Comparison of ENCODE assay signal across 8 mouse cellular contexts in the genomic region with DNA sequence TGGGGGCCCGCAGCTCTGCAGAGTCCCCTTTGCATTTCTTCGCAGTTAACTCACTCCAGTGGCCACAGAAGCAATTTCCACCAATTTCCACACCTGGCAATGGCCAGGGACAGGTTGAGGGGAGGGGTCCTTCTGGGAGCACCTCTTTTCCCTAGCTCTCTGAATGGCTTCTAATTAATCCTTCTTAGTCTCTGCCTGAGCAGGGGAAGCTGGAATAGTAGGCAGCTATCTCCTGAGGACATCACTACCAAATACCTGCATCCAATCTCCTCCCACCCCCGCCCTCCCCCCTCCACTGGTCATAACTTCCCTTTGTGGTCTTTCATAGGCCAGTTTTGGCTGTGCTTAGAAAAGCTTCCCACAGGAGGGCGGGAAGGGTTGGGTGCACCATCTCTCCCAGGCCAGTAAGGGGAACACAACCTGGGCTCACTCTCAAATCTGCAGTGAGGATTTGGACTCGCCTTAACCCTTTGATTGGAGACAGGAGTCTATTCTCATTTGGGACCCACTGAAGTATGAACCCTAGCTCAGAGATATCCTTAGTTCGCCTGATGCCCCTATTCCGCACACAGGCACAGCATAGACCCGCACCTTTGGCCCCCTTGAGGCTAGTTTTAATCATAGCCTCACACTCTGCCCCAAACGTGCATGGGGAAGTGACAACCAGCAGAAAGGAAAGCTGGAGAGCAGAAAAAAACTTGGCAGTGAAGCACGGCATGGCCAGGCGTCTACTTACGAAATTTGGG. TPM values are rescaled to one million over a fixed set of nuclear protein-coding genes. Genes with fewer than 3 reads are reported as not detected.
DNase-seq lines count a peak whose midpoint lies in the region; ATAC-seq and TF ChIP-seq lines count a peak whose summit lies in the region.

No protein-coding gene starts in this region.

- H3K36me3 ChIP-seq in E14TG2a.4 (ENCODE audit: insufficient read depth, low read length) = no peaks in the 10 kb centered on the region
- no peaks in the 10 kb centered on the region for H3K36me3 ChIP-seq in embryonic facial prominence, embryonic 10.5 days (replicated peaks)
- no peaks in the 10 kb centered on the region for H3K36me3 ChIP-seq in hindbrain, postnatal 0 days (ENCODE audit: insufficient read depth, low read length)

- ATAC-seq in hindbrain, postnatal 0 days = peak; percentile 48

- peak overlapping the region; percentile 76 for H3K4me2 ChIP-seq in hindbrain, postnatal 0 days (ENCODE audit: low read depth, low read length)

- TF ChIP-seq CTCF in E14TG2a.4 (conservative IDR thresholded peaks at IDR 0.05; ENCODE audit: low read length) = no peak
- peak; percentile 55 for TF ChIP-seq CTCF in hindbrain, postnatal 0 days (IDR thresholded peaks at IDR 0.05; ENCODE audit: low read depth)

- peaks cover 14% of the 10 kb centered on the region; the same call in 1 of the 2 replicates for H3K4me1 ChIP-seq in E14TG2a.4 (replicated peaks; ENCODE audit: low read depth, low read length)
- peaks cover 22% of the 10 kb centered on the region for H3K4me1 ChIP-seq in embryonic facial prominence, embryonic 10.5 days
- no peaks in the 10 kb centered on the region for H3K4me1 ChIP-seq in hindbrain, postnatal 0 days (ENCODE audit: insufficient read depth, low read length)

- 0 out of 2 replicates have a peak, but pooled peaks cover 3% of the 10 kb centered on the region for H3K9me3 ChIP-seq in E14TG2a.4 (ENCODE audit: low read length)
- H3K9me3 ChIP-seq in embryonic facial prominence, embryonic 10.5 days = no peaks in the 10 kb centered on the region
- no peaks in the 10 kb centered on the region for H3K9me3 ChIP-seq in hindbrain, postnatal 0 days (ENCODE audit: low read length)

- DNase-seq in adrenal gland, postnatal 10 days = peak; percentile 1
- DNase-seq in adrenal gland, postnatal 36 days = no peak
- DNase-seq in embryonic facial prominence, embryonic 10.5 days (ENCODE audit: low spot score) = peak; percentile 24
- peak; percentile 54 for DNase-seq in hindbrain, postnatal 0 days (ENCODE audit: low spot score)
- DNase-seq in urinary bladder, adult 2 months (ENCODE audit: low spot score) = no peak
- DNase-seq in spleen, postnatal 36 days (ENCODE audit: low spot score in 2 of 2) = no peak
- DNase-seq in urinary bladder, postnatal 36 days (ENCODE audit: low spot score in 2 of 2) = no peak

- no peak overlapping the region for H3K27ac ChIP-seq in embryonic facial prominence, embryonic 10.5 days (replicated peaks)
- H3K27ac ChIP-seq in hindbrain, postnatal 0 days = peak overlapping the region; percentile 92; the same call in 1 of the 2 replicates

- H3K4me3 ChIP-seq in E14TG2a.4 (replicated peaks; ENCODE audit: low read length) = peak overlapping the region; percentile 74
- peak overlapping the region; percentile 66 for H3K4me3 ChIP-seq in embryonic facial prominence, embryonic 10.5 days
- H3K4me3 ChIP-seq in hindbrain, postnatal 0 days (ENCODE audit: low read length) = peak overlapping the region; percentile 78

- peak overlapping the region; percentile 81 for H3K9ac ChIP-seq in hindbrain, postnatal 0 days (replicated peaks; ENCODE audit: low read length)

- WGBS in embryonic facial prominence, embryonic 10.5 days = 4% methylated on average over 12 of the region's 12 CpGs
- whole genome bisulfite sequencing in hindbrain, postnatal 0 days = 3% methylated on average over 12 of the region's 12 CpGs

- peaks cover 68% of the 10 kb centered on the region for H3K27me3 ChIP-seq in E14TG2a.4 (ENCODE audit: insufficient read depth, low read length)
- H3K27me3 ChIP-seq in embryonic facial prominence, embryonic 10.5 days (replicated peaks; ENCODE audit: low read depth, poor library complexity, severe bottlenecking) = peaks cover 70% of the 10 kb centered on the region
- H3K27me3 ChIP-seq in hindbrain, postnatal 0 days (ENCODE audit: insufficient read depth, low read length) = peaks cover 4% of the 10 kb centered on the region; the same call in 1 of the 2 replicates

RNA-seq across cellular contexts. Expression of a gene that starts 1.5 kb away (rescaled TPM):
- 1 to 10 TPM; 3.1 to 4.3 TPM for total RNA-seq in adrenal gland, postnatal 10 days (2021)
- total RNA-seq in adrenal gland, postnatal 36 days (2021) = 1 to 10 TPM; 2.5 to 3.3 TPM
- 0.47 and 0.49 TPM in 2 replicates for polyA plus RNA-seq in embryonic facial prominence, embryonic 10.5 days (2016; fragmentation: Nextera tagmentation; extraction: Ambion mirVana)
- 29.3 and 29.7 TPM in 2 replicates for total RNA-seq in hindbrain, postnatal 0 days (2014; rRNA removed)
- polyA plus RNA-seq in hindbrain, postnatal 0 days (2015; fragmentation: Nextera tagmentation; extraction: Ambion mirVana) = 7.8 and 8.6 TPM in 2 replicates
- 0.01 TPM in 1 of 2 replicates, not detected in the other for polyA plus RNA-seq in urinary bladder, adult 2 months (2012; rRNA removed)

Comparison
In these comparisons a context has a peak if more than half of its experiments do, and no peak if none do; other contexts are left out.
1. DNase-seq: peak in adrenal gland, postnatal 10 days (single experiment), embryonic facial prominence, embryonic 10.5 days (single experiment) and hindbrain, postnatal 0 days (single experiment); none in adrenal gland, postnatal 36 days (0 of 2), urinary bladder, adult 2 months (single experiment), spleen, postnatal 36 days (0 of 2) and urinary bladder, postnatal 36 days (0 of 2).
2. Peak in every context shown above with its lines, with median percentiles within 50 percentile points of each other: H3K4me3 ChIP-seq.